ENCODE assay signal across 17 mouse cellular contexts in genomic region chr1:76786871-76787270, GRCm38 (mm10).
"Had no signal": no experiment of that assay in that cellular context is flagged by ENCODE, and none has a peak within 500 bp of the region (broad histone marks: within the 10 kb centered on the region; RNA-seq: fewer than 3 reads in every experiment).

No protein-coding gene starts in this region.

- DNase-seq: cerebellum, adult 2 months; cerebellum, adult 8-10 months; cerebellum, adult 9-10 months; cerebellum, adult 9-11 months; cerebellum, postnatal 10 days; cerebellum, postnatal 14 days; cerebellum, postnatal 36 days; embryo, embryonic 11 days; forebrain, postnatal 0 days; gastrocnemius, adult 2 months; gastrocnemius, postnatal 10 days; gastrocnemius, postnatal 14 days; gastrocnemius, postnatal 25 days; gastrocnemius, postnatal 36 days; heart, adult 11 months; heart, adult 18-20 months; heart, adult 2 months had no signal
